Mouse (Mus musculus) adrenal gland, postnatal 4 days (tissue): ENCODE data around the gene Prm2. TPM values are rescaled to one million over a fixed set of nuclear protein-coding genes. Genes with fewer than 3 reads are reported as not detected.

ENCODE experiments used
- total RNA-seq, 2 experiments: library from RNA; stranded (reverse); gene quantifications; 2 replicates each; pipeline ENCODE4 v1.2.3; 2021

Prm2 gene
- total RNA-seq, 2 experiments from 2014 or later: not detected

Other genes starting within 250 kb of the Prm2 start
- 1 to 10 TPM; 6.4 to 7.0 TPM for gene Socs1, start 10.6 kb downstream of the Prm2 start, total RNA-seq
- gene Tnp2, start 7.5 kb downstream of the Prm2 start, total RNA-seq: not detected
- gene Prm3, start 5.2 kb downstream of the Prm2 start, total RNA-seq: not detected
- not detected for gene Prm1, start 9.7 kb upstream of the Prm2 start, total RNA-seq
- gene Gm11172, start 16.8 kb upstream of the Prm2 start, total RNA-seq: not detected
- 1 to 10 TPM; 2.1 to 3.4 TPM for gene Rmi2, start 38.9 kb upstream of the Prm2 start, total RNA-seq